Mouse (Mus musculus) C2C12 (cell line): ENCODE measurements around the gene Mvp. TPM values are rescaled to one million over a fixed set of nuclear protein-coding genes. Genes with fewer than 3 reads are reported as not detected.
A peak's percentile ranks its signal among the peaks of the same experiment; 100 is the strongest.

Source experiments
- H3K27me3 ChIP-seq: one replicate; pipeline ENCODE4 v1.6.1; 2011; ENCODE audit not compliant: control insufficient read depth, insufficient read depth, insufficient read length
- H3K36me3 ChIP-seq: one replicate; pipeline ENCODE4 v1.6.1; 2011; ENCODE audit not compliant: control insufficient read depth, insufficient read depth
- H3K4me3 ChIP-seq: one replicate; pipeline ENCODE4 v1.5.1; 2011; ENCODE audit warnings: mild to moderate bottlenecking, control low read depth; ENCODE audit not compliant: poor library complexity, insufficient read depth, severe bottlenecking
- H3K79me2 ChIP-seq: one replicate; pipeline ENCODE4 v1.6.1; 2011; ENCODE audit not compliant: control insufficient read depth, insufficient read depth
- H3K79me3 ChIP-seq: one replicate; pipeline ENCODE4 v1.6.1; 2011; ENCODE audit warnings: low read depth, control low read depth
- H3ac ChIP-seq: one replicate; pipeline ENCODE3; 2011; ENCODE audit warnings: low read depth; ENCODE audit not compliant: control insufficient read depth, insufficient read length
- CEBPB ChIP-seq: IDR thresholded peaks from one replicate; pipeline ENCODE4 v1.6.1; 2011; ENCODE audit warnings: low read depth, mild to moderate bottlenecking, control low read depth, moderate library complexity
- CTCF ChIP-seq: IDR thresholded peaks from one replicate; pipeline ENCODE4 v1.5.1; 2011; ENCODE audit not compliant: control insufficient read depth, insufficient read depth, insufficient read length
- FOSL1 ChIP-seq: IDR thresholded peaks from one replicate; pipeline ENCODE4 v1.8.0; 2011; ENCODE audit warnings: mild to moderate bottlenecking, low read length; ENCODE audit not compliant: poor library complexity, insufficient read depth, severe bottlenecking
- MAX ChIP-seq: IDR thresholded peaks from one replicate; pipeline ENCODE4 v1.6.1; 2011; ENCODE audit warnings: mild to moderate bottlenecking, control low read depth
- MYOD1 ChIP-seq: IDR thresholded peaks from one replicate; pipeline ENCODE4 v1.6.1; 2011; ENCODE audit warnings: low read depth; ENCODE audit not compliant: control insufficient read depth, insufficient read length
- MYOG ChIP-seq: IDR thresholded peaks from one replicate; pipeline ENCODE4 v1.6.1; 2011; ENCODE audit not compliant: control insufficient read depth, insufficient read length; ENCODE audit errors: extremely low read depth
- USF1 ChIP-seq: IDR thresholded peaks from one replicate; pipeline ENCODE4 v1.6.1; 2011; ENCODE audit warnings: low read depth, mild to moderate bottlenecking, control low read depth, moderate library complexity
- long read RNA-seq, 2 experiments: library from polyadenylated mRNA; unstranded; transcript quantifications; one replicate each; pipeline ENCODE4 v2.0.0; 2019 to 2020
- polyA plus RNA-seq: library from polyadenylated mRNA; unstranded; fragments of >200 nt; fragmentation: generic; extraction: Trizol; gene quantifications from one replicate; pipeline ENCODE4 v1.2.1, GENCODE M21; 2012; ENCODE audit warnings: missing spikeins

Gene Mvp
- polyA plus RNA-seq, result 32.7 TPM
- long read RNA-seq, experiment 1, full-length matches to known transcripts, result 34 of 69 reads
- long read RNA-seq, experiment 1, partial matches to known transcripts, result 33 of 69 reads
- long read RNA-seq, experiment 1, other reads (novel, unspliced or antisense), result 2 of 69 reads
- long read RNA-seq, experiment 2, full-length matches to known transcripts, result 324 of 351 reads
- long read RNA-seq, experiment 2, partial matches to known transcripts, result 14 of 351 reads
- long read RNA-seq, experiment 2, other reads (novel, unspliced or antisense), result 13 of 351 reads

- Histone ChIP-seq H3K36me3 (peaks cover 15% of the 10 kb centered on the region), H3K79me3 (peaks cover 19% of the 10 kb centered on the region), H3K27me3 (no peaks in the 10 kb centered on the region), H3K4me3 (peak within 1 kb of the TSS; percentile 43), H3ac (peak within 1 kb of the TSS; percentile 58), H3K79me2 (peaks cover 39% of the 10 kb centered on the region)
- TF ChIP-seq MYOG (no peak), USF1 (no peak), MAX (no peak), MYOD1 (no peak)
Observed at GRCm38 (mm10) chr7:127014320-127014719, at the start of gene Mvp. Gene Mvp, minus strand, starts transcription at chr7:127014621.

GRCm38 (mm10) chr7:127055026-127055585, 40.7 kb upstream of the Mvp start:
- Histone ChIP-seq H3K79me3 (no peaks in the 10 kb centered on the region), H3K79me2 (no peaks in the 10 kb centered on the region), H3K27me3 (peaks cover 49% of the 10 kb centered on the region), H3K4me3 (no peak overlapping the region), H3ac (no peak overlapping the region), H3K36me3 (no peaks in the 10 kb centered on the region)
- TF ChIP-seq FOSL1 (no peak), USF1 (no peak), MAX (no peak), CEBPB (no peak), CTCF (no peak), MYOD1 (no peak), MYOG (no peak)

- Histone ChIP-seq H3K27me3 (no peaks in the 10 kb centered on the region), H3K4me3 (peak within 1 kb of the TSS; percentile 80), H3K79me2 (peaks cover 52% of the 10 kb centered on the region), H3K36me3 (peaks cover 10% of the 10 kb centered on the region), H3ac (peak within 1 kb of the TSS; percentile 84), H3K79me3 (peaks cover 42% of the 10 kb centered on the region)
- TF ChIP-seq FOSL1 (no peak), MYOG (no peak), CTCF (no peak), CEBPB (no peak), USF1 (no peak), MAX (no peak), MYOD1 (no peak)
Observed at GRCm38 (mm10) chr7:127041851-127042672, 27.6 kb upstream of the Mvp start, which contains the start of gene Kif22. Gene Kif22, minus strand, starts transcription at chr7:127042471.

GRCm38 (mm10) chr7:127031244-127031643, 16.8 kb upstream of the Mvp start:
- no peak overlapping the region for H3ac ChIP-seq
- peaks cover 81% of the 10 kb centered on the region for H3K36me3 ChIP-seq
- peaks cover 2% of the 10 kb centered on the region for H3K79me3 ChIP-seq
- TF ChIP-seq CTCF (no peak), CEBPB (no peak), FOSL1 (no peak), USF1 (no peak)
- no peak overlapping the region for H3K4me3 ChIP-seq
- no peaks in the 10 kb centered on the region for H3K27me3 ChIP-seq
- H3K79me2 ChIP-seq, result peaks cover 8% of the 10 kb centered on the region

GRCm38 (mm10) chr7:127030172-127030571, 15.8 kb upstream of the Mvp start:
- no peak for TF ChIP-seq CEBPB
- TF ChIP-seq USF1, result no peak

GRCm38 (mm10) chr7:127027885-127028284, 13.5 kb upstream of the Mvp start:
- peak overlapping the region; percentile 28 for H3K4me3 ChIP-seq
- peak overlapping the region; percentile 57 for H3ac ChIP-seq
- TF ChIP-seq MYOD1, result no peak
- peaks cover 30% of the 10 kb centered on the region for H3K79me2 ChIP-seq
- H3K36me3 ChIP-seq, result peaks cover 67% of the 10 kb centered on the region
- peaks cover 20% of the 10 kb centered on the region for H3K79me3 ChIP-seq
- no peaks in the 10 kb centered on the region for H3K27me3 ChIP-seq

More at GRCm38 (mm10) chr7:127030172-127030571, 15.8 kb upstream of the Mvp start:
- Histone ChIP-seq H3K27me3 (no peaks in the 10 kb centered on the region), H3K4me3 (no peak overlapping the region), H3ac (no peak overlapping the region), H3K79me3 (no peaks in the 10 kb centered on the region), H3K36me3 (peaks cover 71% of the 10 kb centered on the region), H3K79me2 (peaks cover 7% of the 10 kb centered on the region)
